Mouse (Mus musculus) liver, embryonic 12.5 days (tissue): Measurements from ENCODE around the gene Krtap5-4. TPM values are rescaled to one million over a fixed set of nuclear protein-coding genes. Genes with fewer than 3 reads are reported as not detected.
"Not testable (repeated sequence)": the region's sequence is repeated elsewhere in the genome, so short reads cannot be mapped to it uniquely, and the experiment has no call there.

ENCODE experiments used
- ATAC-seq: fragments of 200-750 bp; cut with Nextera tagmentation; 2 replicates; pipeline ENCODE4 v1.8.0; 2017; ENCODE audit warnings: moderate number of reproducible peaks, mild to moderate bottlenecking, moderate library complexity
- H3K27ac ChIP-seq: fragments of 300-500 bp; sonication (generic); 2 replicates; pipeline ENCODE4 v1.5.1; 2016; ENCODE audit warnings: mild to moderate bottlenecking
- H3K27me3 ChIP-seq: fragments of 300-500 bp; sonication (generic); replicated peaks from 2 replicates; pipeline ENCODE4 v1.6.1; 2016; ENCODE audit warnings: mild to moderate bottlenecking, moderate library complexity
- H3K36me3 ChIP-seq: fragments of 300-500 bp; sonication (generic); 2 replicates; pipeline ENCODE4 v1.6.1; 2016; ENCODE audit warnings: mild to moderate bottlenecking, moderate library complexity
- H3K4me1 ChIP-seq: fragments of 300-500 bp; sonication (generic); 2 replicates; pipeline ENCODE4 v1.6.1; 2016
- H3K4me2 ChIP-seq: fragments of 300-500 bp; sonication (generic); 2 replicates; pipeline ENCODE4 v1.6.1; 2016; ENCODE audit warnings: mild to moderate bottlenecking, moderate library complexity
- H3K4me3 ChIP-seq: fragments of 300-500 bp; sonication (generic); 2 replicates; pipeline ENCODE4 v1.5.1; 2016; ENCODE audit warnings: mild to moderate bottlenecking, moderate library complexity
- H3K9ac ChIP-seq: fragments of 300-500 bp; sonication (generic); 2 replicates; pipeline ENCODE4 v1.6.1; 2016; ENCODE audit warnings: mild to moderate bottlenecking, moderate library complexity
- H3K9me3 ChIP-seq: fragments of 300-500 bp; sonication (generic); replicated peaks from 2 replicates; pipeline ENCODE4 v1.6.1; 2016; ENCODE audit warnings: mild to moderate bottlenecking, moderate library complexity
- WGBS: fragments of 180-500 bp; shearing (Covaris S2); methylation state at CpG from one replicate; pipeline ENCODE4 v1.1.7; 2016; ENCODE audit not compliant: insufficient replicate concordance; 5-methylcytosine and 5-hydroxymethylcytosine counted together
- polyA plus RNA-seq: library from polyadenylated mRNA; unstranded; fragments of >200 nt; fragmentation: Nextera tagmentation; extraction: Ambion mirVana; gene quantifications from 2 replicates; pipeline ENCODE4 v1.2.1, GENCODE M21; 2016

Krtap5-4 gene
- polyA plus RNA-seq, 1 experiment from 2014 or later, result not detected

DNA sequence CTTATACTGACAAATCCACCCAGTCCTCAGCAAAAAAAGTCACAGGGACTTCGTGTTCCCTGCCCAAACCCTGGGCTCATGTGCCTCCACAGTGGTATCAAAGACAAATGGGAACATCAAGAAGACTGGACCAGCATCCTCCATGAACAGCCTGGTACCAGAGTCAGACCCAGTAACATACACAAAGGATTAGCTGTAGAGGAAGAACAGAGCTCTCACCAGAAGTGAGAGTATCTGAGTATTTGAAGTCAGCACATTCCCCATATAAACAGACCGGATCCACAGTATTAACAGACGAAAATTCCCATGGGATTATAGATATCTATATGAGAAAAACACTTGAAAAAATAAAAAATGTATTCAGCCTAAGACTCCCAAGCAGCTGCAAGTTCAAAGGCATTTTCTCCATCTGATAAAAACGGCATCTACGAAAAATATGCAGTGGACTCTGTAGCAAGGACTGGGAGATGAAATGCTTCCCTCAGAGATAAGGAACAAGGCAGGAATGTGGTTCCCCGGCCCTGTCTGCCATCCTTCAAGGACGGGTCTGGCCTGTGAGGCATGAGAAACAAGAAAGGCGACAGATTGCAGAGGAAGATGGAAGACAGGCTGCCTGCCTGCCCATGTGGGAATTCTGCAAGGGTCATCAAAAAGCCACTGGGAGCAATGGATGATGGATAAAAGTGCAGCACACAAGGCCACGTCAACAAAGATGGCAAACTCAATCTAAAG, 23.5 kb downstream of the Krtap5-4 start:
- whole genome bisulfite sequencing, result 34% methylated on average over 9 of the region's 9 CpGs
- Histone ChIP-seq H3K4me1 (peaks cover 20% of the 10 kb centered on the region), H3K27me3 (0 out of 2 replicates have a peak, but pooled peaks cover 5% of the 10 kb centered on the region), H3K4me2 (no peak overlapping the region), H3K4me3 (no peak overlapping the region), H3K9ac (no peak overlapping the region), H3K36me3 (no peaks in the 10 kb centered on the region), H3K27ac (0 out of 2 replicates have a peak overlapping the region, but pooled peaks have one; percentile 15), H3K9me3 (no peaks in the 10 kb centered on the region)
- ATAC-seq, result no peak

DNA sequence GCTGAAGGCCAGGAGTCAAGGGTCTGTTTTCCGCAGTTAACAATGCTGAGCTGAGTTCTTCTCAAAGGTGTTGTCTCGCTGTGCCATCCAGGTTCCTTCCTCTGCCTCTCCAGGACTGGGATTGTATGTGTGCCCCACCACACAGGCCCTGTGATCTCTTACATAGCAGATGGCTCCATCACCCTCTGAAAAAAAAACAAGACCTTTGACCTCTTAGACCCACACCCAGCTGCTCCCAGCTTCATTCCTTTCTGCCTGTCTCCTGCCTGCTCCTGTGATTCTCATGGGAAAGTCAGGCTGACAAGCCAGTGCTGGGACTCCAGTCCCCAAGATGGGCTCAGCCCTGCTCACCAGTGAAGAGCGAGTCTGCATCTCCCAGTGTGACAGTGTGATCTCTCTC, 25.2 kb downstream of the Krtap5-4 start:
- no peak overlapping the region for H3K27ac ChIP-seq
- ATAC-seq, result no peak
- H3K4me1 ChIP-seq, result peaks cover 23% of the 10 kb centered on the region
- no peaks in the 10 kb centered on the region for H3K36me3 ChIP-seq
- no peaks in the 10 kb centered on the region for H3K9me3 ChIP-seq
- H3K4me3 ChIP-seq, result no peak overlapping the region
- H3K9ac ChIP-seq, result no peak overlapping the region
- 0 out of 2 replicates have a peak, but pooled peaks cover 5% of the 10 kb centered on the region for H3K27me3 ChIP-seq
- 64% methylated on average over 3 of the region's 3 CpGs for WGBS
- H3K4me2 ChIP-seq, result no peak overlapping the region

DNA sequence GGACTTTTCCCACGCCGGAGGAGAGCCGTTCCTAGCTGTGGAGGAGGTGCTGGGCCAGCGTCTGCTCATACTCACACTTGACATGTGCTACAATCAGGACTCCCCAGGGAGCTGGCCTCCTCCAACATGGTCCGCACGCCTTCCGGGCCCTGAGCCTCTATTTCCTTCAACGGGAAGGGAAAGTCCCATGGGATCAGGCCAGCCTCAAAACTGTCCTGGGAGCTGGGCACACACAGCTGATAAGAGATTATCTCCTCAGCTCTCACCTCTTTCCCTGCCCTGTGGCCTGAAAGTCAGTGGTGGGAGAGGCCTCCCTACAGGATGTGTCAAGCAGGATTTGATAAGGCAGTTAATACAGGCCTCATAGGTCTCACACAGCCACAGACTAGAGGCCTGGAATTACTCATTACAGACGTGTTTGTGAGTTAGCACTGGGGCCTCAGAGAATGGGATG, 26.9 kb downstream of the Krtap5-4 start:
- no peaks in the 10 kb centered on the region for H3K36me3 ChIP-seq
- ATAC-seq, result peak; percentile 71
- H3K4me3 ChIP-seq, result no peak overlapping the region
- H3K9ac ChIP-seq, result no peak overlapping the region
- peak overlapping the region; percentile 43 for H3K27ac ChIP-seq
- H3K27me3 ChIP-seq, result 0 out of 2 replicates have a peak, but pooled peaks cover 2% of the 10 kb centered on the region
- 36% methylated on average over 9 of the region's 9 CpGs for WGBS
- no peak overlapping the region for H3K4me2 ChIP-seq
- H3K9me3 ChIP-seq, result no peaks in the 10 kb centered on the region
- H3K4me1 ChIP-seq, result peaks cover 34% of the 10 kb centered on the region

GRCm38 (mm10) chr7:142331281-142331680, 27.9 kb downstream of the Krtap5-4 start:
- no peak overlapping the region for H3K4me3 ChIP-seq
- peaks cover 38% of the 10 kb centered on the region for H3K4me1 ChIP-seq
- 22% methylated on average over 4 of the region's 4 CpGs for WGBS
- no peaks in the 10 kb centered on the region for H3K36me3 ChIP-seq
- no peaks in the 10 kb centered on the region for H3K9me3 ChIP-seq
- peaks cover 4% of the 10 kb centered on the region; the same call in 1 of the 2 replicates for H3K27me3 ChIP-seq
- H3K4me2 ChIP-seq, result no peak overlapping the region
- peak overlapping the region; percentile 33; the same call in 1 of the 2 replicates for H3K27ac ChIP-seq
- ATAC-seq, result peak; percentile 44
- H3K9ac ChIP-seq, result no peak overlapping the region

- H3K9ac ChIP-seq, H3K27ac ChIP-seq, H3K36me3 ChIP-seq: not testable (repeated sequence)
Observed at GRCm38 (mm10) chr7:142332741-142333140, 29.4 kb downstream of the Krtap5-4 start.

DNA sequence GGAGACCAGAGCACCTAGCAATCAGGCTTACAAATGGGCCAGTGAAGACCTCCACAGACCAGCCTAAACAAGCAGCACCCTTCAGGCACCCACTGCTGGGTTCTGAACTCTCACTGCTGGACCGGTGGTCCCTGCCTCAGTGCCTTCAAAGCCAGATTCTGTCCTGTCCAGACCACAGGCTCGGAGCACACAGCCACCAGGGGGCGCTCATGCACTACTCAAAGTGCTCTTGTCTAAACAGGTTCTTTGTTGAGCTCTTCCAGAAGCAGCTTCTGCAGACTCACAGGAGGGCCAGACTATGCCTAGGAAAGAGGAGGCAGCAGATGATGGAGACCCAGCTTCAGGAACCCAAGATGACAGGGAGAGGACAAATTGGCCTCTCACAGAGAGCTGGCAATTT, 30.9 kb downstream of the Krtap5-4 start:
- peaks cover 3% of the 10 kb centered on the region; the same call in 1 of the 2 replicates for H3K27me3 ChIP-seq
- 0% methylated on average over 3 of the region's 3 CpGs for WGBS
- H3K4me3 ChIP-seq, result no peak overlapping the region
- H3K4me1 ChIP-seq, result peaks cover 38% of the 10 kb centered on the region
- H3K4me2 ChIP-seq, result no peak overlapping the region
- H3K9me3 ChIP-seq, result no peaks in the 10 kb centered on the region
- peak; percentile 61 for ATAC-seq
- no peak overlapping the region for H3K27ac ChIP-seq
- no peaks in the 10 kb centered on the region for H3K36me3 ChIP-seq
- H3K9ac ChIP-seq, result no peak overlapping the region

More at GRCm38 (mm10) chr7:142332741-142333140, 29.4 kb downstream of the Krtap5-4 start:
- 80% methylated on average over 4 of the region's 9 CpGs for WGBS
- H3K27me3 ChIP-seq, H3K4me3 ChIP-seq, H3K9me3 ChIP-seq, ATAC-seq, H3K4me2 ChIP-seq: not testable (repeated sequence)
- peaks cover 38% of the 10 kb centered on the region for H3K4me1 ChIP-seq

GRCm38 (mm10) chr7:142335151-142335550, 31.8 kb downstream of the Krtap5-4 start:
- H3K4me2 ChIP-seq, result no peak overlapping the region
- H3K9ac ChIP-seq, result no peak overlapping the region
- H3K36me3 ChIP-seq, result no peaks in the 10 kb centered on the region
- peaks cover 3% of the 10 kb centered on the region; the same call in 1 of the 2 replicates for H3K27me3 ChIP-seq
- ATAC-seq, result no peak
- WGBS, result 82% methylated on average over 8 of the region's 8 CpGs
- no peak overlapping the region for H3K4me3 ChIP-seq
- peaks cover 36% of the 10 kb centered on the region for H3K4me1 ChIP-seq
- no peaks in the 10 kb centered on the region for H3K9me3 ChIP-seq
- no peak overlapping the region for H3K27ac ChIP-seq

GRCm38 (mm10) chr7:142340269-142340970, 37.1 kb downstream of the Krtap5-4 start:
- WGBS, result 40% methylated on average over 10 of the region's 10 CpGs
- Histone ChIP-seq H3K9ac (no peak overlapping the region), H3K4me1 (peaks cover 27% of the 10 kb centered on the region), H3K27ac (no peak overlapping the region; the same call in 1 of the 2 replicates), H3K36me3 (no peaks in the 10 kb centered on the region), H3K9me3 (no peaks in the 10 kb centered on the region), H3K4me3 (no peak overlapping the region), H3K27me3 (peaks cover 3% of the 10 kb centered on the region; the same call in 1 of the 2 replicates), H3K4me2 (no peak overlapping the region)
- ATAC-seq, result peak; percentile 59; the same call in 1 of the 2 replicates

- peaks cover 30% of the 10 kb centered on the region; the same call in 1 of the 2 replicates for H3K4me1 ChIP-seq
- H3K9me3 ChIP-seq, result no peaks in the 10 kb centered on the region
- 76% methylated on average over 10 of the region's 10 CpGs for WGBS
- H3K9ac ChIP-seq, result no peak overlapping the region
- H3K4me3 ChIP-seq, result no peak overlapping the region
- no peak overlapping the region for H3K27ac ChIP-seq
- no peak for ATAC-seq
- no peaks in the 10 kb centered on the region for H3K36me3 ChIP-seq
- H3K4me2 ChIP-seq, result no peak overlapping the region
- H3K27me3 ChIP-seq, result no peaks in the 10 kb centered on the region
Observed at GRCm38 (mm10) chr7:142341564-142342246, 38.4 kb downstream of the Krtap5-4 start.

- Histone ChIP-seq H3K4me1 (peaks cover 34% of the 10 kb centered on the region), H3K9ac (no peak overlapping the region), H3K27me3 (no peaks in the 10 kb centered on the region), H3K27ac (no peak overlapping the region), H3K4me3 (no peak overlapping the region), H3K36me3 (no peaks in the 10 kb centered on the region), H3K4me2 (no peak overlapping the region), H3K9me3 (no peaks in the 10 kb centered on the region)
- WGBS, result 56% methylated on average over 3 of the region's 3 CpGs
- ATAC-seq, result no peak
Observed at GRCm38 (mm10) chr7:142342247-142342640, 38.9 kb downstream of the Krtap5-4 start.

DNA sequence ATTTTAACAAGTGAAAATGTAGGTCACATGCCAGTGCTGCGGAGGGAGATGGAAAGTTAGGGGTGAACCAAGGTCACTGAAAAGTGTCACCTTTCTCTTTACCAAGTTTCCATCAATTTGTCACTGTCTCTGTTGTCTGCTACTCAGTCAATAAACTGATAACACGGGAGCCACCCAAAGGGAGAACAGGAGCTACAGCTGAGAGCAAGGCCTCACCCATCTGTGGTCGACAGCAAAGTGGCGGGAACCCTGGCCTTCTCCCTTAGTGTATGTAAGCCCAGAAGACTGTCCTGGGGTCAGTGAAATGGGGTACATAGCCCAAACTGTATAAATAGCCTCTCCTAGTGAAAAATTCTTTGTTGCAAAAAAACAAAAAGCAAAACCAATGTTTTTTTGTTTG, 44.2 kb downstream of the Krtap5-4 start:
- H3K4me3 ChIP-seq, result no peak overlapping the region
- H3K27ac ChIP-seq, result peak overlapping the region; percentile 53; the same call in 1 of the 2 replicates
- H3K36me3 ChIP-seq, result no peaks in the 10 kb centered on the region
- no peaks in the 10 kb centered on the region for H3K9me3 ChIP-seq
- peak; percentile 81 for ATAC-seq
- H3K4me1 ChIP-seq, result peaks cover 57% of the 10 kb centered on the region
- no peak overlapping the region for H3K4me2 ChIP-seq
- no peaks in the 10 kb centered on the region for H3K27me3 ChIP-seq
- whole genome bisulfite sequencing, result 32% methylated on average over 4 of the region's 4 CpGs
- 0 out of 2 replicates have a peak overlapping the region, but pooled peaks have one; percentile 33 for H3K9ac ChIP-seq
